Mouse (Mus musculus): Measurements from ENCODE around the gene Kmt2d. TPM values are rescaled to one million over a fixed set of nuclear protein-coding genes. Genes with fewer than 3 reads are reported as not detected.

Gene Kmt2d
- polyA plus RNA-seq, 1 experiment from 2014 or later, result 9.2 TPM

- H3K4me1 ChIP-seq (replicated peaks), result no peaks in the 10 kb centered on the region
- H3K9ac ChIP-seq, result no peak overlapping the region
- no peaks in the 10 kb centered on the region for H3K9me3 ChIP-seq (replicated peaks)
- ATAC-seq (ENCODE audit: insufficient number of reproducible peaks, low FRiP score), result no peak
- H3K27ac ChIP-seq (ENCODE audit: poor library complexity, severe bottlenecking), result no peak overlapping the region
- H3K4me2 ChIP-seq, result no peak overlapping the region
- H3K4me3 ChIP-seq, result no peak overlapping the region
- peaks cover 100% of the 10 kb centered on the region for H3K36me3 ChIP-seq
- H3K27me3 ChIP-seq (replicated peaks), result no peaks in the 10 kb centered on the region
- 96% methylated on average over 9 of the region's 9 CpGs for WGBS
These were observed 18.9 kb downstream of the Kmt2d start for GRCm38 (mm10) chr15:98852071-98852470.

- H3K4me2 ChIP-seq, result no peak overlapping the region
- H3K36me3 ChIP-seq, result peaks cover 100% of the 10 kb centered on the region
- H3K27me3 ChIP-seq (replicated peaks), result no peaks in the 10 kb centered on the region
- WGBS, result 91% methylated on average over 21 of the region's 21 CpGs
- no peak overlapping the region for H3K27ac ChIP-seq (ENCODE audit: poor library complexity, severe bottlenecking)
- no peak for ATAC-seq (ENCODE audit: insufficient number of reproducible peaks, low FRiP score)
- H3K4me3 ChIP-seq, result no peak overlapping the region
- no peaks in the 10 kb centered on the region for H3K4me1 ChIP-seq (replicated peaks)
- H3K9ac ChIP-seq, result no peak overlapping the region
- no peaks in the 10 kb centered on the region for H3K9me3 ChIP-seq (replicated peaks)
These were observed 19.7 kb downstream of the Kmt2d start for GRCm38 (mm10) chr15:98851229-98851818.

GRCm38 (mm10) chr15:98850668-98851067 is 20.3 kb downstream of the Kmt2d start:
- H3K27ac ChIP-seq (ENCODE audit: poor library complexity, severe bottlenecking), result no peak overlapping the region
- H3K9ac ChIP-seq, result no peak overlapping the region
- H3K4me1 ChIP-seq (replicated peaks), result no peaks in the 10 kb centered on the region
- no peaks in the 10 kb centered on the region for H3K27me3 ChIP-seq (replicated peaks)
- ATAC-seq (ENCODE audit: insufficient number of reproducible peaks, low FRiP score), result no peak
- 87% methylated on average over 14 of the region's 14 CpGs for WGBS
- H3K4me2 ChIP-seq, result no peak overlapping the region
- H3K4me3 ChIP-seq, result no peak overlapping the region
- H3K9me3 ChIP-seq (replicated peaks), result no peaks in the 10 kb centered on the region
- peaks cover 100% of the 10 kb centered on the region for H3K36me3 ChIP-seq

- Histone ChIP-seq H3K9ac (no peak overlapping the region), H3K27ac (ENCODE audit: poor library complexity, severe bottlenecking) (no peak overlapping the region), H3K4me1 (replicated peaks) (no peaks in the 10 kb centered on the region), H3K27me3 (replicated peaks) (no peaks in the 10 kb centered on the region), H3K4me2 (no peak overlapping the region), H3K4me3 (no peak overlapping the region), H3K36me3 (peaks cover 100% of the 10 kb centered on the region), H3K9me3 (replicated peaks) (no peaks in the 10 kb centered on the region)
- no peak; the same call in 1 of the 2 replicates for ATAC-seq (ENCODE audit: insufficient number of reproducible peaks, low FRiP score)
- 89% methylated on average over 16 of the region's 16 CpGs for WGBS
These were observed 20.9 kb downstream of the Kmt2d start for GRCm38 (mm10) chr15:98849956-98850600.

- Histone ChIP-seq H3K9me3 (replicated peaks) (no peaks in the 10 kb centered on the region), H3K9ac (0 out of 2 replicates have a peak overlapping the region, but pooled peaks have one; percentile 14), H3K27me3 (replicated peaks) (no peaks in the 10 kb centered on the region), H3K27ac (ENCODE audit: poor library complexity, severe bottlenecking) (no peak overlapping the region), H3K4me3 (no peak overlapping the region), H3K36me3 (peaks cover 100% of the 10 kb centered on the region), H3K4me2 (no peak overlapping the region), H3K4me1 (replicated peaks) (no peaks in the 10 kb centered on the region)
- no peak for ATAC-seq (ENCODE audit: insufficient number of reproducible peaks, low FRiP score)
- 93% methylated on average over 11 of the region's 11 CpGs for WGBS
These were observed 21.8 kb downstream of the Kmt2d start for GRCm38 (mm10) chr15:98849165-98849564.

GRCm38 (mm10) chr15:98846140-98846539 is 24.9 kb downstream of the Kmt2d start:
- Histone ChIP-seq H3K36me3 (peaks cover 100% of the 10 kb centered on the region), H3K27ac (ENCODE audit: poor library complexity, severe bottlenecking) (no peak overlapping the region), H3K9ac (no peak overlapping the region), H3K27me3 (replicated peaks) (no peaks in the 10 kb centered on the region), H3K4me1 (replicated peaks) (no peaks in the 10 kb centered on the region), H3K4me3 (no peak overlapping the region), H3K9me3 (replicated peaks) (no peaks in the 10 kb centered on the region), H3K4me2 (no peak overlapping the region)
- WGBS, result 86% methylated on average over 8 of the region's 8 CpGs
- no peak for ATAC-seq (ENCODE audit: insufficient number of reproducible peaks, low FRiP score)

GRCm38 (mm10) chr15:98845149-98845548 is 25.9 kb downstream of the Kmt2d start:
- Histone ChIP-seq H3K4me1 (replicated peaks) (no peaks in the 10 kb centered on the region), H3K36me3 (peaks cover 100% of the 10 kb centered on the region), H3K4me2 (no peak overlapping the region), H3K9ac (no peak overlapping the region), H3K9me3 (replicated peaks) (no peaks in the 10 kb centered on the region), H3K4me3 (no peak overlapping the region), H3K27me3 (replicated peaks) (no peaks in the 10 kb centered on the region), H3K27ac (ENCODE audit: poor library complexity, severe bottlenecking) (no peak overlapping the region)
- ATAC-seq (ENCODE audit: insufficient number of reproducible peaks, low FRiP score), result no peak
- WGBS, result 86% methylated on average over 2 of the region's 2 CpGs

- H3K4me1 ChIP-seq (replicated peaks), result no peaks in the 10 kb centered on the region
- no peak overlapping the region for H3K9ac ChIP-seq
- no peaks in the 10 kb centered on the region for H3K27me3 ChIP-seq (replicated peaks)
- no peak overlapping the region for H3K4me3 ChIP-seq
- H3K4me2 ChIP-seq, result no peak overlapping the region
- H3K36me3 ChIP-seq, result peaks cover 100% of the 10 kb centered on the region
- ATAC-seq (ENCODE audit: insufficient number of reproducible peaks, low FRiP score), result no peak
- H3K9me3 ChIP-seq (replicated peaks), result no peaks in the 10 kb centered on the region
- H3K27ac ChIP-seq (ENCODE audit: poor library complexity, severe bottlenecking), result no peak overlapping the region
- WGBS, result 89% methylated on average over 11 of the region's 11 CpGs
These were observed 27.3 kb downstream of the Kmt2d start for GRCm38 (mm10) chr15:98843595-98844223.

- Histone ChIP-seq H3K27ac (ENCODE audit: poor library complexity, severe bottlenecking) (no peak overlapping the region), H3K4me2 (no peak overlapping the region), H3K4me3 (no peak overlapping the region), H3K36me3 (peaks cover 100% of the 10 kb centered on the region), H3K27me3 (replicated peaks) (no peaks in the 10 kb centered on the region), H3K9me3 (replicated peaks) (no peaks in the 10 kb centered on the region), H3K4me1 (replicated peaks) (peaks cover 13% of the 10 kb centered on the region), H3K9ac (no peak overlapping the region)
- 95% methylated on average over 30 of the region's 30 CpGs for WGBS
- no peak for ATAC-seq (ENCODE audit: insufficient number of reproducible peaks, low FRiP score)
These were observed 31.1 kb downstream of the Kmt2d start for GRCm38 (mm10) chr15:98839671-98840585.

- WGBS, result 96% methylated on average over 14 of the region's 14 CpGs
- H3K4me2 ChIP-seq, result no peak overlapping the region
- H3K27ac ChIP-seq (ENCODE audit: poor library complexity, severe bottlenecking), result no peak overlapping the region
- no peaks in the 10 kb centered on the region for H3K27me3 ChIP-seq (replicated peaks)
- no peak overlapping the region for H3K4me3 ChIP-seq
- H3K9ac ChIP-seq, result no peak overlapping the region
- peaks cover 100% of the 10 kb centered on the region for H3K36me3 ChIP-seq
- peaks cover 13% of the 10 kb centered on the region for H3K4me1 ChIP-seq (replicated peaks)
- no peak for ATAC-seq (ENCODE audit: insufficient number of reproducible peaks, low FRiP score)
- no peaks in the 10 kb centered on the region for H3K9me3 ChIP-seq (replicated peaks)
These were observed 31.8 kb downstream of the Kmt2d start for GRCm38 (mm10) chr15:98839161-98839560.

- Histone ChIP-seq H3K36me3 (peaks cover 97% of the 10 kb centered on the region), H3K9ac (no peak overlapping the region), H3K9me3 (replicated peaks) (no peaks in the 10 kb centered on the region), H3K27ac (ENCODE audit: poor library complexity, severe bottlenecking) (no peak overlapping the region), H3K4me3 (no peak overlapping the region), H3K4me2 (no peak overlapping the region), H3K4me1 (replicated peaks) (peaks cover 20% of the 10 kb centered on the region), H3K27me3 (replicated peaks) (no peaks in the 10 kb centered on the region)
- ATAC-seq (ENCODE audit: insufficient number of reproducible peaks, low FRiP score), result no peak
- WGBS, result 69% methylated on average over 4 of the region's 4 CpGs
These were observed 33.3 kb downstream of the Kmt2d start for GRCm38 (mm10) chr15:98837743-98838103.
